Comparison of ENCODE assay signal across 25 mouse cellular contexts in genomic region chr3:84378987-84379556, GRCm38 (mm10).
DNase-seq lines count a peak whose midpoint lies in the region; ATAC-seq and TF ChIP-seq lines count a peak whose summit lies in the region.
"Had no signal": no experiment of that assay in that cellular context is flagged by ENCODE, and none has a peak within 500 bp of the region (broad histone marks: within the 10 kb centered on the region; RNA-seq: fewer than 3 reads in every experiment).

No protein-coding gene starts in this region.

- ATAC-seq in lung, embryonic 14.5 days (ENCODE audit: insufficient read depth) = peak; percentile 64; the same call in 1 of the 2 replicates
- ATAC-seq in liver, postnatal 0 days = no peak
- ATAC-seq: forebrain, embryonic 14.5 days; hindbrain, embryonic 16.5 days had no signal

- no peak for TF ChIP-seq CTCF in lung, embryonic 14.5 days (IDR thresholded peaks at IDR 0.05; ENCODE audit: low read depth)
- no peak for TF ChIP-seq CTCF in lung, adult 2 months (IDR thresholded peaks at IDR 0.05; ENCODE audit: insufficient read depth, low read length)
- TF ChIP-seq CTCF in liver, postnatal 0 days (IDR thresholded peaks at IDR 0.05; ENCODE audit: low read depth) = no peak

- no peak overlapping the region for H3K9ac ChIP-seq in lung, embryonic 14.5 days
- no peak overlapping the region for H3K9ac ChIP-seq in liver, postnatal 0 days (replicated peaks)
- H3K9ac ChIP-seq: embryonic facial prominence, embryonic 12.5 days; kidney, embryonic 15.5 days; midbrain, embryonic 12.5 days; neural tube, embryonic 12.5 days had no signal

- no peak for TF ChIP-seq POLR2A in lung, adult 2 months (IDR thresholded peaks at IDR 0.05; ENCODE audit: borderline replicate concordance, extremely low read depth, low read depth, low read length)

- no peaks in the 10 kb centered on the region for H3K36me3 ChIP-seq in lung, embryonic 14.5 days (ENCODE audit: insufficient read depth)
- H3K36me3 ChIP-seq in liver, postnatal 0 days (replicated peaks; ENCODE audit: insufficient read depth, low read length) = no peaks in the 10 kb centered on the region
- H3K36me3 ChIP-seq: embryonic facial prominence, embryonic 12.5 days; kidney, embryonic 15.5 days; midbrain, embryonic 12.5 days; neural tube, embryonic 12.5 days had no signal

- TF ChIP-seq EP300 in liver, postnatal 0 days (IDR thresholded peaks at IDR 0.05; ENCODE audit: low read depth) = peak; percentile 51; the same call in 1 of the 2 replicates

- H3K27ac ChIP-seq in lung, embryonic 14.5 days (ENCODE audit: low read depth) = no peak overlapping the region
- no peak overlapping the region for H3K27ac ChIP-seq in liver, postnatal 0 days (ENCODE audit: low read depth)
- H3K27ac ChIP-seq: embryonic facial prominence, embryonic 12.5 days; gastrocnemius, adult 2 months; kidney, embryonic 15.5 days; midbrain, embryonic 12.5 days; neural tube, embryonic 12.5 days had no signal

- H3K4me3 ChIP-seq in lung, embryonic 14.5 days (ENCODE audit: low read depth, low read length) = no peak overlapping the region
- H3K4me3 ChIP-seq in lung, adult 2 months (replicated peaks; ENCODE audit: extremely low read depth, low read depth, low read length) = no peak overlapping the region
- H3K4me3 ChIP-seq in liver, postnatal 0 days (ENCODE audit: low read depth, low read length) = no peak overlapping the region
- H3K4me3 ChIP-seq: embryonic facial prominence, embryonic 12.5 days; gastrocnemius, adult 2 months; kidney, embryonic 15.5 days; midbrain, embryonic 12.5 days; myocyte; neural tube, embryonic 12.5 days had no signal

- 65% methylated on average over 4 of the region's 4 CpGs for WGBS in lung, embryonic 14.5 days
- 55% methylated on average over 4 of the region's 4 CpGs for WGBS in lung, adult 2 months
- 53% methylated on average over 4 of the region's 4 CpGs for WGBS in liver, postnatal 0 days (ENCODE audit: insufficient replicate concordance)

- no peaks in the 10 kb centered on the region for H3K9me3 ChIP-seq in lung, embryonic 14.5 days (ENCODE audit: low read depth, low read length)
- no peaks in the 10 kb centered on the region for H3K9me3 ChIP-seq in liver, postnatal 0 days (ENCODE audit: low read length)
- H3K9me3 ChIP-seq: embryonic facial prominence, embryonic 12.5 days; kidney, embryonic 15.5 days; midbrain, embryonic 12.5 days; neural tube, embryonic 12.5 days had no signal

- peak; percentile 68 for DNase-seq in lung, embryonic 14.5 days
- DNase-seq in lung, adult 2 months = no peak
- no peak for DNase-seq in liver, postnatal 0 days
- DNase-seq in lung, postnatal 14 days = peak; percentile 27
- no peak for DNase-seq in heart, postnatal 25 days (ENCODE audit: low spot score)
- DNase-seq in spleen, postnatal 14 days (ENCODE audit: low spot score in 2 of 2) = no peak
- DNase-seq in frontal cortex, postnatal 14 days (ENCODE audit: low spot score in 2 of 2) = no peak
- DNase-seq: adrenal gland, postnatal 10 days; cerebellum, adult 11-12 months; cerebellum, adult 9-11 months; embryo, embryonic 11 days; gastrocnemius, adult 2 months; gastrocnemius, postnatal 36 days; heart, postnatal 14 days; kidney, adult 18-20 months; kidney, postnatal 25 days; right cerebral cortex, postnatal 4 days; thymus, postnatal 14 days had no signal

- peaks cover 10% of the 10 kb centered on the region; the same call in 1 of the 2 replicates for H3K4me1 ChIP-seq in lung, embryonic 14.5 days (ENCODE audit: insufficient read depth)
- H3K4me1 ChIP-seq in lung, adult 2 months (ENCODE audit: control insufficient read depth, insufficient read depth, low read length) = no peaks in the 10 kb centered on the region; the same call in none of the 2 replicates
- peaks cover 10% of the 10 kb centered on the region for H3K4me1 ChIP-seq in liver, postnatal 0 days (ENCODE audit: insufficient read depth)

- H3K4me2 ChIP-seq in lung, embryonic 14.5 days = no peak overlapping the region
- H3K4me2 ChIP-seq in liver, postnatal 0 days (ENCODE audit: low read depth, low read length) = no peak overlapping the region
- H3K4me2 ChIP-seq: embryonic facial prominence, embryonic 12.5 days; kidney, embryonic 15.5 days; midbrain, embryonic 12.5 days; neural tube, embryonic 12.5 days had no signal

- intact Hi-C loops in heart, postnatal 25 days (cut with DNase I) = no loop called here

- H3K27me3 ChIP-seq in lung, embryonic 14.5 days (ENCODE audit: insufficient read depth, low read length) = no peaks in the 10 kb centered on the region
- H3K27me3 ChIP-seq in liver, postnatal 0 days (ENCODE audit: insufficient read depth, low read length) = no peaks in the 10 kb centered on the region
- H3K27me3 ChIP-seq: embryonic facial prominence, embryonic 12.5 days; kidney, embryonic 15.5 days; midbrain, embryonic 12.5 days; neural tube, embryonic 12.5 days had no signal

Comparison
In these comparisons a context has a peak if more than half of its experiments do, and no peak if none do; other contexts are left out.
1. DNase-seq: peak in lung, embryonic 14.5 days (single experiment) and lung, postnatal 14 days (single experiment); none in lung, adult 2 months (single experiment), liver, postnatal 0 days (single experiment), heart, postnatal 25 days (single experiment), spleen, postnatal 14 days (0 of 2) and frontal cortex, postnatal 14 days (0 of 2).